Mouse (Mus musculus) midbrain, postnatal 0 days (tissue): ENCODE measurements around the gene Rassf5. TPM values are rescaled to one million over a fixed set of nuclear protein-coding genes. Genes with fewer than 3 reads are reported as not detected.

Experiments
- ATAC-seq: fragments of 200-750 bp; cut with Nextera tagmentation; 2 replicates; pipeline ENCODE4 v1.8.0; 2017; ENCODE audit warnings: moderate number of reproducible peaks, mild to moderate bottlenecking, moderate TSS enrichment, moderate library complexity; ENCODE audit not compliant: low FRiP score
- DNase-seq: peaks from one replicate; pipeline ENCODE4 v3.0.0-alpha.2; 2015; ENCODE audit warnings: low spot score
- H3K27ac ChIP-seq: fragments of 300-500 bp; sonication (generic); 2 replicates; pipeline ENCODE4 v1.5.1; 2014; ENCODE audit warnings: low read depth, mild to moderate bottlenecking, low read length, mixed read lengths
- H3K27me3 ChIP-seq: fragments of 300-500 bp; sonication (generic); 2 replicates; pipeline ENCODE4 v1.6.1; 2014; ENCODE audit warnings: low read length, control low read depth, mixed read lengths; ENCODE audit not compliant: insufficient read depth
- H3K36me3 ChIP-seq: fragments of 300-500 bp; sonication (generic); 2 replicates; pipeline ENCODE4 v1.6.1; 2014; ENCODE audit warnings: low read length, control low read depth, mixed read lengths; ENCODE audit not compliant: insufficient read depth
- H3K4me1 ChIP-seq: fragments of 300-500 bp; sonication (generic); 2 replicates; pipeline ENCODE4 v1.6.1; 2014; ENCODE audit warnings: mild to moderate bottlenecking, control low read depth, antibody characterized with exemption, low read length, mixed read lengths; ENCODE audit not compliant: insufficient read depth
- H3K4me2 ChIP-seq: fragments of 300-500 bp; sonication (generic); 2 replicates; pipeline ENCODE4 v1.6.1; 2014; ENCODE audit warnings: low read depth, mild to moderate bottlenecking, low read length, mixed read lengths; ENCODE audit not compliant: poor library complexity, severe bottlenecking
- H3K4me3 ChIP-seq: fragments of 300-500 bp; sonication (generic); 2 replicates; pipeline ENCODE4 v1.5.1; 2014; ENCODE audit warnings: low read depth, mild to moderate bottlenecking, low read length, moderate library complexity
- H3K9ac ChIP-seq: fragments of 300-500 bp; sonication (generic); replicated peaks from 2 replicates; pipeline ENCODE4 v1.6.1; 2014; ENCODE audit warnings: mild to moderate bottlenecking, low read length, moderate library complexity, mixed read lengths; ENCODE audit not compliant: poor library complexity, severe bottlenecking
- H3K9me3 ChIP-seq: fragments of 300-500 bp; sonication (generic); 2 replicates; pipeline ENCODE4 v1.6.1; 2016; ENCODE audit warnings: low read length, control low read depth
- CTCF ChIP-seq: IDR thresholded peaks from 2 replicates; pipeline ENCODE4 v1.5.1; 2016; ENCODE audit warnings: antibody characterized with exemption, mild to moderate bottlenecking
- WGBS: fragments of 180-500 bp; shearing (Covaris S2); extraction: QIAGEN DNeasy Blood & Tissue Kit; methylation state at CpG from one replicate; pipeline ENCODE4 v1.1.7; 2014; 5-methylcytosine and 5-hydroxymethylcytosine counted together
- polyA plus RNA-seq: library from polyadenylated mRNA; unstranded; fragments of >200 nt; fragmentation: Nextera tagmentation; extraction: Ambion mirVana; gene quantifications from 2 replicates; pipeline ENCODE4 v1.2.1, GENCODE M21; 2015
- total RNA-seq: library from RNA; depleted of rRNA; stranded (reverse); fragments of >200 nt; gene quantifications from 2 replicates; pipeline ENCODE4 v1.2.3, GENCODE M21; 2014

Rassf5 gene
- total and polyA plus RNA-seq, 2 experiments from 2014 or later, result 4.9 to 9.0 TPM

GRCm38 (mm10) chr1:131246433-131247395 lies 1.7 kb upstream of the Rassf5 start:
- H3K4me2 ChIP-seq, result peak overlapping the region; percentile 94
- DNase-seq (peak; percentile 65), ATAC-seq (no peak)
- WGBS, result 15% methylated on average over 7 of the region's 7 CpGs
- 0 out of 2 replicates have a peak, but pooled peaks cover 5% of the 10 kb centered on the region for H3K27me3 ChIP-seq
- H3K9me3 ChIP-seq, result no peaks in the 10 kb centered on the region
- peak overlapping the region; percentile 18; the same call in 1 of the 2 replicates for H3K27ac ChIP-seq
- 0 out of 2 replicates have a peak, but pooled peaks cover 3% of the 10 kb centered on the region for H3K4me1 ChIP-seq
- TF ChIP-seq CTCF, result peak; percentile 79
- no peak overlapping the region for H3K4me3 ChIP-seq
- no peaks in the 10 kb centered on the region for H3K36me3 ChIP-seq
- H3K9ac ChIP-seq, result no peak overlapping the region

DNA sequence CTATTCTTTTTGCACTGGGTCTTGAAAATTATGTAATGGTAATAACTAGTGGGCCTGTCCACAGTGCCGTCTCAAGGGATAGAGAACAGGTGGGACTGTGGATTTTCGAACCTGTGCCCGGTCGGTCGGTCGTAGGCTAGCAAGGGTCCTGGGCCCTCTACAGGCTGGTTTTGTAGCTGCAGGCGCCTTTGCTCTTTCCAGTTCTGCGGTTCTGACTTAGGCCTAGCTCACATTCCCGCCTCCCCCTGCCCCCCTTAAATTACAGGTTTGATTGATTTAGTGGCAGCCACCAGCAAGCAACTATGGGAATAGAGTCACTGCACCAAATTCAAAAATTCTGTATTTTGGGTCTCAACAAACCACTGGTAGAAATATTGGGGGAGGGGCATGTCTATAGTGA lies 868 bp upstream of the Rassf5 start:
- Histone ChIP-seq H3K9ac (peak overlapping the region; percentile 94), H3K36me3 (no peaks in the 10 kb centered on the region)
- WGBS, result 7% methylated on average over 9 of the region's 9 CpGs

DNA sequence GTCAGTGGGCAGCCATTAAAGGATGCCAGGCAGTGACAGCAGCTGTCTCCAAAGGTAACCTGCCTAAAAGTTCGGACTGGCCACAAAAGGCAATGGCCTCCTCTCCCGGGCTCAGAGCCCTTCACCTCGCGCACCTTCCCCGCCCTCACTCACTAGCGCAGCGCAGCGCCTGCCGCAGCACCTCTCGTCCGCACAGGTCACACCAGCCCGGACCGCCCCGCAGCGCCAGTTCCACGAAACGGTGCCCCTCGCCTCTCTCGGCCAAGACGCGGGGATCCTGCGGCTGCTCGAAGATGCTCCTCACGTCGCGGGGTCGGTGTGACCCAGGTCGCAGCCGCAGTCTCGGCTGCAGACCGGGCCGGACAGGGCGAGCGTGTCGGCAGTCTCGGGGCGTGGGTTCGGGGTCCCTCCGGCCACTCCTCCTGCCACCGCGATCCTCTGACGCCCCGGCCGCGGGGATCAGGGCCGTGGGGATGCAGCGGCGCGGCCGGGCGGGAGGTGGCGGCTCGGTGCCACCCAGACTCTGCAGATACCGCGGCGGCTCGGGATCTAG lies 446 bp downstream of the Rassf5 start:
- ATAC-seq (peak; percentile 29), DNase-seq (peak; percentile 9)
- under 1% methylated on average over 57 of the region's 57 CpGs for WGBS
- H3K27me3 ChIP-seq, result 0 out of 2 replicates have a peak, but pooled peaks cover 5% of the 10 kb centered on the region
- no peaks in the 10 kb centered on the region for H3K36me3 ChIP-seq
- H3K4me3 ChIP-seq, result peak overlapping the region; percentile 83
- H3K9me3 ChIP-seq, result no peaks in the 10 kb centered on the region
- H3K27ac ChIP-seq, result peak overlapping the region; percentile 63
- peak overlapping the region; percentile 94 for H3K4me2 ChIP-seq
- 0 out of 2 replicates have a peak, but pooled peaks cover 3% of the 10 kb centered on the region for H3K4me1 ChIP-seq
- TF ChIP-seq CTCF, result no peak
- peak overlapping the region; percentile 94 for H3K9ac ChIP-seq

More for the DNA sequence above, 868 bp upstream of the Rassf5 start:
- DNase-seq (peak; percentile 73), ATAC-seq (peak; percentile 54)
- Histone ChIP-seq H3K4me2 (peak overlapping the region; percentile 94), H3K4me3 (peak overlapping the region; percentile 83), H3K9me3 (no peaks in the 10 kb centered on the region), H3K4me1 (0 out of 2 replicates have a peak, but pooled peaks cover 3% of the 10 kb centered on the region), H3K27ac (peak overlapping the region; percentile 18; the same call in 1 of the 2 replicates), H3K27me3 (0 out of 2 replicates have a peak, but pooled peaks cover 5% of the 10 kb centered on the region)
- peak; percentile 65 for TF ChIP-seq CTCF

DNA sequence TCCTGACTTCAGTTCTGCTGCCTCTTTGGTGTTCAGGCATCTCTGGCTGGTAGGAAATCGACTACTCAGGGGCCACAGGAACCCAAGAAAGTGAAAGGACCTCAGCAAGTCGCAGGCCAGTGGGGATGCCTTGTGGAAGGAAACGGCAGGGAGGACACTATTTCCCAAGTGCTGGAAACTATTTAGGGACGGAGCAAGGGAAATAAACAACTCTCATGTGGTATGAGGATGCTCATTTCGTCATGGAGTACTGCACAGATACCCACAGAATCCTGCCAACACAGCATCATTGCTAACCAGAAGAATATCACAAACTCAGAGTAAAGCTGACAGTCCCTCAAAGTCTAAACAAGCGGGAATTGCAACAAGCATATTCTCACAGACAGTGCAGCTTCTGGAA lies 2.1 kb downstream of the Rassf5 start:
- TF ChIP-seq CTCF, result no peak
- Histone ChIP-seq H3K9me3 (no peaks in the 10 kb centered on the region), H3K27ac (no peak overlapping the region), H3K27me3 (no peaks in the 10 kb centered on the region), H3K4me3 (peak overlapping the region; percentile 1; the same call in 1 of the 2 replicates), H3K4me2 (peak overlapping the region; percentile 94), H3K4me1 (peaks cover 6% of the 10 kb centered on the region; the same call in 1 of the 2 replicates), H3K9ac (no peak overlapping the region), H3K36me3 (no peaks in the 10 kb centered on the region)
- no peak for DNase-seq
- no peak for ATAC-seq
- WGBS, result 57% methylated on average over 6 of the region's 6 CpGs

GRCm38 (mm10) chr1:131239576-131240193 lies 5.4 kb downstream of the Rassf5 start:
- 43% methylated on average over 12 of the region's 12 CpGs for WGBS
- Histone ChIP-seq H3K4me1 (peaks cover 6% of the 10 kb centered on the region; the same call in 1 of the 2 replicates), H3K9me3 (no peaks in the 10 kb centered on the region), H3K4me3 (no peak overlapping the region), H3K9ac (no peak overlapping the region), H3K27ac (no peak overlapping the region), H3K27me3 (no peaks in the 10 kb centered on the region), H3K4me2 (no peak overlapping the region), H3K36me3 (no peaks in the 10 kb centered on the region; the same call in 1 of the 2 replicates)
- no peak for ATAC-seq
- TF ChIP-seq CTCF, result 0 out of 2 replicates have a peak, but pooled peaks have one; percentile 8
- peak; percentile 39 for DNase-seq
